Mouse (Mus musculus) testis, postnatal 10 days (tissue): ENCODE results near the gene Gm8138.
"Not testable (repeated sequence)": the region's sequence is repeated elsewhere in the genome, so short reads cannot be mapped to it uniquely, and the experiment has no call there.

Experiments used
- DNase-seq: peaks from one replicate; pipeline ENCODE4 v3.0.0; 2021; ENCODE audit warnings: low spot score

Gene Gm8138

DNA sequence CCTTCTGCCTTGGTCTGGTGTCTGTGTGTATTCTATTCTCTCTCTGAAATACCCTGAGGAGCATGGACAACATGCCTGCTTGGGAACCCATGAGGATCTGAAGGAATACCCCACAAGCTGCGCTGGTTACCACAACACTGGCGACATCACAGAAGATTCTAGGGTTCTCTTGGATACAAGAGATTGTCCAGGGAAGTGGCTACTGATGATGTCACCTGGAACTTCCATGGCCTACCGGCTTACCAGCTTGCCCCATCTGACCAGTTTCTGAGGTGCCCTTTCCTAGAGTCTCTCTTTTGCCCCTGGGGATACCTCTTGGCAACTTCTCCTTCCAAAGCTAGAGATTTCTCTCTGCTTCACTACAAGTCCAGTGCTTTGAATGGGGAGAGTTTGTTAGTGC is at the start of gene Gm8138:
Gm8138 (minus strand) TSS at position 101 of the 400 bp plus-strand sequence.
- DNase-seq, result not testable (repeated sequence)

DNA sequence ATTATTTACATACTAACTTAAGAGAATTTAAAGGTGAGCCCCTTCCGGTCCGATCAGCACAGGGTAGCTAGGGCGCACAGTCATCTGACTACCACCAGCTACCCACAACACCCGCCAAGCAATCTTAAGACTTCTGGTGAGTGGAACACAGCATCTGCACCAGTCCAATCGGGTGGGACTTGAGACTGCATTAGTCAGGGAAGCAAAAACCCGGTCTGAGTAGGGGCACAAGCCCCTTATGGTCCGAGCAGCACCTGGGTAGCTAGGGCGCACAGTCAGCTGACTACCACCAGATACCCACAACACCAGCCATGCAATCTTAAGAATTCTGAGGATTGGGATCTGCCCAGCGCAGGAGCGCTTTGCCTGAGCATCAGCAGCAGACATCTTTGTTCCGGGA is 54.4 kb downstream of the Gm8138 start:
- peak; percentile 43 for DNase-seq
